Mouse (Mus musculus) spleen, adult 2 months (tissue): Measurements from ENCODE around the gene Zmiz1. TPM values are rescaled to one million over a fixed set of nuclear protein-coding genes. Genes with fewer than 3 reads are reported as not detected.

Source experiments
- DNase-seq, 2 experiments: peaks; one replicate each; pipeline versions ENCODE4 v3.0.0 to v3.0.0-alpha.2; 2012 to 2021; ENCODE audit warnings: low spot score in 2 of 2, low read depth in 1 of 2
- H3K27ac ChIP-seq: fragments of 200-500 bp; 2 replicates; pipeline ENCODE4 v1.5.1; 2012; ENCODE audit warnings: low read length, inconsistent platforms; ENCODE audit not compliant: insufficient read depth
- H3K27me3 ChIP-seq: fragments of 200-500 bp; 2 replicates; pipeline ENCODE4 v1.6.1; 2012; ENCODE audit warnings: mild to moderate bottlenecking, moderate library complexity, low read length, inconsistent platforms; ENCODE audit not compliant: control insufficient read depth, insufficient read depth
- H3K36me3 ChIP-seq: fragments of 200-500 bp; 2 replicates; pipeline ENCODE4 v1.6.1; 2012; ENCODE audit warnings: mild to moderate bottlenecking, low read length, inconsistent platforms; ENCODE audit not compliant: control insufficient read depth, insufficient read depth
- H3K4me1 ChIP-seq: fragments of 200-500 bp; 2 replicates; pipeline ENCODE4 v1.6.1; 2011; ENCODE audit warnings: inconsistent platforms; ENCODE audit not compliant: control insufficient read depth, insufficient read depth, insufficient read length
- H3K4me3 ChIP-seq: fragments of 200-500 bp; 2 replicates; pipeline ENCODE4 v1.5.1; 2011; ENCODE audit warnings: mild to moderate bottlenecking, inconsistent platforms; ENCODE audit not compliant: insufficient read depth, insufficient read length; ENCODE audit errors: extremely low read depth
- CTCF ChIP-seq: fragments of 200-500 bp; IDR thresholded peaks from 2 replicates; pipeline ENCODE4 v1.5.1; 2011; ENCODE audit warnings: mild to moderate bottlenecking, inconsistent platforms; ENCODE audit not compliant: insufficient read depth, insufficient read length, insufficient replicate concordance; ENCODE audit errors: extremely low read depth
- POLR2A ChIP-seq: fragments of 200-500 bp; IDR thresholded peaks from 2 replicates; pipeline ENCODE4 v1.6.1; 2011; ENCODE audit warnings: low read depth, low read length, inconsistent platforms
- WGBS: fragments of 180-500 bp; shearing (Covaris S2); methylation state at CpG from one replicate; pipeline ENCODE4 v1.1.7; 2018; 5-methylcytosine and 5-hydroxymethylcytosine counted together
- polyA plus RNA-seq: library from polyadenylated mRNA; depleted of rRNA; stranded (reverse); fragments of >200 nt; gene quantifications from 2 replicates; pipeline ENCODE4 v1.2.3, GENCODE M21; 2012

Zmiz1 gene
- polyA plus RNA-seq, 1 experiment, result 48.5 TPM

DNA sequence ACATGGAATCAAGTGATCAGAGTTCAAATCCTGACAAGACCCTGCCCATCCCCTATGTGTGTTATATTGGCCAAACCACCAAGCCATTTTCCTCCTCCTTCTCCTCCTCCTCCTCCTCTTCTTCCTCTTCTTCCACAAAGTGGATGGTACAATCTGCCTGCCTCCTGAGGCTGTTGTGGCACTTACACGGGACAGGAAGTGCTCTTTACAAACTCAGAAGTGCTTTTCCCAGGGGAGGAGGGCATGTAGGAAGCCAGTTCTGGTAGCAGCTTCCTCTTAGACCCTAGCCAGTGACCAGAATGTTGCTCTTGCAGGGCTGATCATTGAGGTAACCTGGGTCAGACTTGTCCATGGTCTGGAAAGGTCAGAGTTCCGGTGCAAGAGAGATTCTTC is 6.4 kb upstream of the Zmiz1 start:
- no peak for DNase-seq
- TF ChIP-seq CTCF (no peak), POLR2A (no peak)
- Histone ChIP-seq H3K4me3 (no peak overlapping the region), H3K27ac (no peak overlapping the region), H3K4me1 (peaks cover 8% of the 10 kb centered on the region; the same call in 1 of the 2 replicates), H3K36me3 (no peaks in the 10 kb centered on the region), H3K27me3 (no peaks in the 10 kb centered on the region)
- 15% methylated on average over 2 of the region's 2 CpGs for WGBS

DNA sequence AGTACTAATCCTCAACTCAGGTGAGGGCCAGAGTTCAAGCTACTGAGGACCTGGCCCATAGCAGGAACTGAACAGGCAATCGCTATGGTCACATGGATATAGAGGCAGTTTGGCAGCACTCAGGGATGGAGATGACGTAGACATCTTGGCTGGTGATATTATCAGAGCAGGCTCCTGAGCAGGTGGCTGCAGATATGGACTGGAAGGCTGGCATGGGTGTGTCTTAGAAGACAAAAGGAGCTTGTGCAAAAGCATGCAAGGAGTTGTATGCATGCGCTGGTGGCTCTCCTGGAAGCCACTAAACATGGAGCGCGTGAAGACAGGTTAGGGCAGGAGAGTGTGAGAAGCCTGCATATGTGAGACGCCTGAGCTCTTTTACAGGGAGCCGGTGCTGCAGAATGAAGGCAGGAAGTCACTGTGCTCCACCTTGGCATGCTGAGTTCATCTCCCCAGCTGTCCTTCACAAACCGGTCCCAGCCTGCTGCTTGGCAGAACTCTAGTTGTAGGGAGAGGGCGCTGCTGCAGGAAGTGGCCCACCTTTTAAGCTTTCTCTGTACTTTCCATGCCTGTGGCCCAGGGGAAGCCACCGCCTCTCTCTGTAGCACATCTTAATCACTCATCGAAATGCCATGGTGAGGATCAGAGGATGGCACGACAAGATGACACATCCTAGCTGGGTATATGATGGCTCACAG is 4.8 kb upstream of the Zmiz1 start:
- 57% methylated on average over 12 of the region's 12 CpGs for WGBS
- TF ChIP-seq CTCF (no peak), POLR2A (no peak)
- H3K27ac ChIP-seq, result no peak overlapping the region
- H3K4me1 ChIP-seq, result peaks cover 8% of the 10 kb centered on the region; the same call in 1 of the 2 replicates
- no peak for DNase-seq
- no peak overlapping the region for H3K4me3 ChIP-seq
- no peaks in the 10 kb centered on the region for H3K36me3 ChIP-seq
- H3K27me3 ChIP-seq, result no peaks in the 10 kb centered on the region

DNA sequence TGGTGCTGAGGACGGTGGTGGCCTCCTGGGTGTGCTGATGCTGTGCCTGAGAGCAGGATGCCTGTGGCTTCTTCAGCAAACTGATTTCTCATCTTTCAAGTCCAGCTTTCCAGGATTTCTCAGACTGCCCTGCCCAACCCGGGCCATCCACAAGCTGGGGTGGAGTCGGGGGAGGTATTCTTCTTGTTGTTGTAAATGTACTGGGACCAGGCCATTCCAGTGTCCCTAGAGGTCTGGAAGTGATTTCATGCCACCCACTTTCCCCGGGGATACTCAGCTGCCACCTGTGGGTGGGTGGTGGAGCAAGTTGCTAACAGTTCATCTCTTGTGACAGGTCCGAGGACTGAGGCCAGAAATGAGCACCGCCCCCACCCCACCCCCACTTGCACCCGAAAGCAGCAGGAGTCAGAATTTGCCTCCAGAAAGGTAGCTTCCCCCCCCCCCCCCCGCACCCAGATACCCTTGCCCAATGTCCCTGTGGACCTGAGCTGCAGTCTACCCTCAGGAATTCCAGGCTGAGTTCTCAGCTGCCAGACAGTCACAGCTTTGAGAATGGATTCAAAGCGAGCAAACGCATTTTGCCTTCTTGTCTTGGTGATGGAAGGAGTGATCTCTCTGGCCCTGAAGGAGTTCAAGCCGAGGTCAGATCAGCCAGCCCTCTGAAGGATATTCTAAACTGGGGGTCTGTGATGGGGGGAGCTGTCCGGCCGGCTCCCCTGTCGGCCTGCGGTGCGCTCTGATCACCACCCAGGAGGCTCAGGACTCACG is 2.1 kb upstream of the Zmiz1 start:
- no peak for DNase-seq
- Histone ChIP-seq H3K36me3 (no peaks in the 10 kb centered on the region), H3K27me3 (no peaks in the 10 kb centered on the region), H3K27ac (no peak overlapping the region), H3K4me3 (peak overlapping the region; percentile 92), H3K4me1 (peaks cover 17% of the 10 kb centered on the region; the same call in 1 of the 2 replicates)
- 20% methylated on average over 17 of the region's 17 CpGs for WGBS
- TF ChIP-seq CTCF (no peak), POLR2A (no peak)

DNA sequence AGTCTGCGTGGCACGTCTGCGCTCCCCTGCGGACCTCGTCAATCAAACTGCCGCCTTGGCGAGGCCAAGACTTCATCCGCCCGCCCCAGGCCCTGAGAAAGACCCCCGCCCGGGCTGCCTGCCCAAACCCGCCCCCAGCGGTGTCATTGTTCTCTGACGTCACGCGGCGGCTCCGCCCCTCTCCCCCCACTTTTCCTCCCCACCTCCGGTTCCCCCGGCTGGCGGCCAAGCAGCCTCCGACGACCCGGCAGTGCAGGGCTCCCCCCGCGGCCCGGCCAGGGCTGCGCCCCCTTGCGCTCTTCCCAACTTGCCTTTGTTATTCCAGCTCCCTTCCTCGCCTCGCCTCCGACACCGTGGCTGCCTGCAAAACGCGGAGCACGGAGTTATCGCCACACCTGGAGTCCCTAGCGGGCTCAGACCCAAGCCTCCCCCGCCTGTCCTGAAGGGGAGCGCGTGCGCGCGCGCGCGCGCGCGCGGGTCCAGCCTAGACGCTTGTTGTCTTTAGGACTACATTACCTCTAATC is 1.5 kb upstream of the Zmiz1 start:
- peaks cover 19% of the 10 kb centered on the region; the same call in 1 of the 2 replicates for H3K4me1 ChIP-seq
- TF ChIP-seq POLR2A (no peak), CTCF (no peak)
- peak; percentile 63 to 83 for DNase-seq
- peak overlapping the region; percentile 64; the same call in 1 of the 2 replicates for H3K27ac ChIP-seq
- H3K27me3 ChIP-seq, result no peaks in the 10 kb centered on the region
- WGBS, result 2% methylated on average over 51 of the region's 52 CpGs
- no peaks in the 10 kb centered on the region for H3K36me3 ChIP-seq
- H3K4me3 ChIP-seq, result peak overlapping the region; percentile 92

DNA sequence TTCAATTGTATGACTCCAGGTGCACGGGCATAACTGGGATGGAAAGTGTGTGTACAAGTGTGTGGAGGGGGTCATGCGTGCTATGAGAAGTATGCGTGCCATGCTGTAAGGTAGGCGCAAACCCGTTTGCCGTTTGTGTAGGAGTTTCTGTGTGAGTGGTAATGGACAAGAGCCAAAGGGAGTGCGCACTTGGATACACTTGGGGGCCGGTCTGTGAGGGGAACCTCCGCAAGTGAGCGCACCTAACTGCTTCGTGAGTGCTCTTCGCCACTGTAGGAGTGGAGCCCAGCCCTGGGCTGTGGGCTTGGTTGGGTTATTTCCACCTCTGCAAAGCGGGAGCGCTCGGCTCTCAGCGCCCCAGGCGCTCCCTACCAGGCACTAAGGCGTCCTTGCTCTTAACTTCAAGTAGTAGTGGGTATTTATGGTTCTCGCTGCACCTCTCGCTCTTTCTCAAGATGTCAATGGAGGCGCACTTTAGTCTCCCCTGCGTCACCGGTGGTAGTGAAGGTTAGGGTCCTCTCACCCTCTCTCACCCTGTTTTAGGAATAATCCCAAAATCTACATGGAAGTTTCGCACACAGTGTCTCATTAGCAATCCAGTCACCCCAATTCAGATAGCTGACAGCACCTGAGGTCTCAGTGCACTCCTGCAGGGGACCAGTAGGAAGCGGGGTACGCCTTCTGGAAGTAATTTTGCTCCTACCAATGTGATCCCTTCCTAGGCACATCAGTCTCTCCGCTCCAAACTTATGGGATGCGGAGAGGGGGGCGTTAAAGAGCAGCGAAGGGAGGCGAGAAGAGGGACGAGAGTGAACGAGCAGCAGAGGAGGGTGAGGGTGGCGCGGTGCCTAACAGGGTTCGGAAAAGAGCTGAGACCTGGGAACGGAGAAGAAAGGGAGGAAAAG is 622 bp upstream of the Zmiz1 start:
- under 1% methylated on average over 37 of the region's 37 CpGs for WGBS
- Histone ChIP-seq H3K27me3 (no peaks in the 10 kb centered on the region), H3K36me3 (no peaks in the 10 kb centered on the region), H3K4me3 (peak overlapping the region; percentile 92), H3K27ac (peak overlapping the region; percentile 2; the same call in 1 of the 2 replicates), H3K4me1 (peaks cover 16% of the 10 kb centered on the region; the same call in 1 of the 2 replicates)
- DNase-seq, result peak in 1 of 2 experiments; percentile 41
- TF ChIP-seq POLR2A, result no peak
- no peak for TF ChIP-seq CTCF

DNA sequence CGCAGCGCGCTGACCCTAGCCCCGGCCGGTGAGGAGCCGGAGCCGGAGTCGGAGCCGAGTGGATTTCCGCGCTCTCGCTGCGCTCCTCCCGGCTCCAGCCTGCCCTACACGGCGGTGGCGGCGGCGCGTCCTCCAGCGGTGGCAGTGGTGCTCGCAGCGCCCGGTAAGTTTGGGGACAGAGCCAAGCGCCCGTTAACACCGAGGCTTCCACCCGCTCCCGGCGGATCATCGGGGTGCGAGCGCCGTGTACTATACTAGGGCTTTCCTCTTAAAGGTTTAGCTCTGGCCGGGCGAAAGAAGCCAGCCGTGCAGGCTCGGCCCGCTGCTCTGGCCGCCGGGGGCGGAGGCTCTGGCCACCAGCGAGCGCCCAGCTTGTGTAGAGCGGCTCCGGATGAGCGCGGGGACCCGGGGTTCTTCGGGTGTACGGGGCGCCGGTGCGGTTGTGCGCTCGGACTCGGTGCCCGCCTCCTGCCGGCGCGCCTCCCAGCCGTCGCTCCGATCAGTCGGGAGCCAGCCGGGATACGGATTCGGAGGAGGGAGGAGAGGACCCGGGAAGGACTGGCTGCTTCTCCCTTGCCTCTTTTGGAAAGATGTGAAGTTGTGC is 511 bp downstream of the Zmiz1 start:
- Histone ChIP-seq H3K36me3 (no peaks in the 10 kb centered on the region), H3K4me3 (peak overlapping the region; percentile 92), H3K27ac (peak overlapping the region; percentile 93), H3K4me1 (peaks cover 27% of the 10 kb centered on the region; the same call in 1 of the 2 replicates), H3K27me3 (no peaks in the 10 kb centered on the region)
- under 1% methylated on average over 69 of the region's 69 CpGs for WGBS
- TF ChIP-seq POLR2A, result no peak
- TF ChIP-seq CTCF, result peak; percentile 5; the same call in 1 of the 2 replicates
- peak; percentile 37 to 74 for DNase-seq
